In genomic region chr10:115892973-115893372, GRCm38 (mm10) we compare ENCODE assay signal across 19 mouse cellular contexts.
DNase-seq lines count a peak whose midpoint lies in the region; ATAC-seq and TF ChIP-seq lines count a peak whose summit lies in the region.
"Had no signal": no experiment of that assay in that cellular context is flagged by ENCODE, and none has a peak within 500 bp of the region (broad histone marks: within the 10 kb centered on the region; RNA-seq: fewer than 3 reads in every experiment).

No protein-coding gene starts in this region.

- H3K27ac ChIP-seq in heart, embryonic 11.5 days (ENCODE audit: low read depth, low read length), result no peak overlapping the region
- no peak overlapping the region for H3K27ac ChIP-seq in midbrain, embryonic 14.5 days (replicated peaks; ENCODE audit: low read depth, low read length)
- no peak overlapping the region for H3K27ac ChIP-seq in midbrain, embryonic 10.5 days (replicated peaks)
- no peak overlapping the region for H3K27ac ChIP-seq in embryonic facial prominence, embryonic 14.5 days (replicated peaks; ENCODE audit: low read depth, low read length)
- H3K27ac ChIP-seq: embryonic facial prominence, embryonic 15.5 days; heart, adult 2 months; limb, embryonic 15.5 days; macrophage had no signal

- WGBS in heart, embryonic 11.5 days (ENCODE audit: insufficient replicate concordance), result 57% methylated on average over 6 of the region's 6 CpGs
- WGBS in midbrain, embryonic 14.5 days, result 75% methylated on average over 6 of the region's 6 CpGs
- WGBS in midbrain, embryonic 10.5 days, result 83% methylated on average over 6 of the region's 6 CpGs
- 35% methylated on average over 6 of the region's 6 CpGs for WGBS in embryonic facial prominence, embryonic 14.5 days

- no peak for ATAC-seq in heart, embryonic 11.5 days (replicated peaks; ENCODE audit: insufficient number of reproducible peaks, low FRiP score, low TSS enrichment)
- no peak for ATAC-seq in midbrain, embryonic 14.5 days (ENCODE audit: low FRiP score, low TSS enrichment)
- peak; percentile 44 for ATAC-seq in embryonic facial prominence, embryonic 14.5 days (ENCODE audit: low read depth)
- ATAC-seq: activated CD4-positive, CD25-positive, alpha-beta regulatory T cell, adult 4 months had no signal

- H3K9ac ChIP-seq in heart, embryonic 11.5 days (ENCODE audit: low read depth, low read length), result no peak overlapping the region
- H3K9ac ChIP-seq in midbrain, embryonic 14.5 days (replicated peaks; ENCODE audit: low read length), result no peak overlapping the region
- no peak overlapping the region for H3K9ac ChIP-seq in embryonic facial prominence, embryonic 14.5 days (ENCODE audit: low read depth, low read length)
- H3K9ac ChIP-seq: embryonic facial prominence, embryonic 15.5 days; limb, embryonic 15.5 days had no signal

- H3K4me1 ChIP-seq in heart, embryonic 11.5 days (ENCODE audit: control insufficient read depth, insufficient read depth, low read length), result no peaks in the 10 kb centered on the region
- H3K4me1 ChIP-seq in midbrain, embryonic 14.5 days (ENCODE audit: control insufficient read depth, insufficient read depth, low read length), result no peaks in the 10 kb centered on the region
- H3K4me1 ChIP-seq in midbrain, embryonic 10.5 days, result no peaks in the 10 kb centered on the region
- peaks cover 4% of the 10 kb centered on the region; the same call in 1 of the 2 replicates for H3K4me1 ChIP-seq in embryonic facial prominence, embryonic 14.5 days (ENCODE audit: control insufficient read depth, insufficient read depth, low read length)

- TF ChIP-seq POLR2A in myocyte (IDR thresholded peaks at IDR 0.05; ENCODE audit: insufficient read length, low read depth), result no peak

- DNase-seq in heart, adult 11 months, result peak; percentile 90
- peak; percentile 11 for DNase-seq in midbrain, embryonic 14.5 days
- no peak for DNase-seq in midbrain, embryonic 10.5 days (ENCODE audit: low spot score)
- peak; percentile 62 for DNase-seq in embryonic facial prominence, embryonic 14.5 days (ENCODE audit: low spot score)
- no peak for DNase-seq in cerebellum, adult 18-20 months
- no peak for DNase-seq in lung, postnatal 25 days (ENCODE audit: low spot score)
- DNase-seq: cerebellum, adult 11-12 months; cerebellum, postnatal 36 days; heart, adult 2 months; kidney, adult 8-10 months; kidney, postnatal 25 days; lung, adult 18-20 months; thymus, postnatal 4 days had no signal

- H3K27me3 ChIP-seq in heart, embryonic 11.5 days (ENCODE audit: control insufficient read depth, insufficient read depth, low read length), result no peaks in the 10 kb centered on the region
- H3K27me3 ChIP-seq in midbrain, embryonic 14.5 days (ENCODE audit: control insufficient read depth, insufficient read depth, low read length), result no peaks in the 10 kb centered on the region
- H3K27me3 ChIP-seq in midbrain, embryonic 10.5 days (ENCODE audit: low read depth, poor library complexity, severe bottlenecking), result no peaks in the 10 kb centered on the region
- no peaks in the 10 kb centered on the region for H3K27me3 ChIP-seq in embryonic facial prominence, embryonic 14.5 days (replicated peaks; ENCODE audit: control insufficient read depth, insufficient read depth, low read length)
- H3K27me3 ChIP-seq in myocyte (ENCODE audit: control insufficient read depth, insufficient read depth, insufficient read length), result no peaks in the 10 kb centered on the region
- H3K27me3 ChIP-seq: embryonic facial prominence, embryonic 15.5 days; limb, embryonic 15.5 days had no signal

- H3K9me3 ChIP-seq in heart, embryonic 11.5 days (replicated peaks; ENCODE audit: control insufficient read depth, low read length), result no peaks in the 10 kb centered on the region
- H3K9me3 ChIP-seq in midbrain, embryonic 14.5 days (ENCODE audit: control insufficient read depth, low read length), result no peaks in the 10 kb centered on the region
- no peaks in the 10 kb centered on the region for H3K9me3 ChIP-seq in midbrain, embryonic 10.5 days (replicated peaks)
- no peaks in the 10 kb centered on the region for H3K9me3 ChIP-seq in embryonic facial prominence, embryonic 14.5 days (ENCODE audit: control insufficient read depth, low read length)
- H3K9me3 ChIP-seq: embryonic facial prominence, embryonic 15.5 days; limb, embryonic 15.5 days had no signal

- H3K36me3 ChIP-seq in heart, embryonic 11.5 days (ENCODE audit: control insufficient read depth, insufficient read depth, low read length), result no peaks in the 10 kb centered on the region
- H3K36me3 ChIP-seq in midbrain, embryonic 14.5 days (ENCODE audit: control insufficient read depth, insufficient read depth, low read length), result no peaks in the 10 kb centered on the region
- H3K36me3 ChIP-seq in midbrain, embryonic 10.5 days, result no peaks in the 10 kb centered on the region
- H3K36me3 ChIP-seq in embryonic facial prominence, embryonic 14.5 days (ENCODE audit: control insufficient read depth, insufficient read depth, low read length), result no peaks in the 10 kb centered on the region
- H3K36me3 ChIP-seq in myocyte (ENCODE audit: control insufficient read depth, insufficient read depth), result no peaks in the 10 kb centered on the region
- H3K36me3 ChIP-seq: embryonic facial prominence, embryonic 15.5 days; limb, embryonic 15.5 days had no signal

- H3K4me3 ChIP-seq in heart, embryonic 11.5 days (ENCODE audit: low read depth, low read length), result no peak overlapping the region
- H3K4me3 ChIP-seq in midbrain, embryonic 14.5 days (replicated peaks; ENCODE audit: low read depth, low read length), result no peak overlapping the region
- no peak overlapping the region for H3K4me3 ChIP-seq in midbrain, embryonic 10.5 days
- no peak overlapping the region for H3K4me3 ChIP-seq in embryonic facial prominence, embryonic 14.5 days (ENCODE audit: low read depth, low read length)
- no peak overlapping the region for H3K4me3 ChIP-seq in myocyte
- H3K4me3 ChIP-seq: embryonic facial prominence, embryonic 15.5 days; heart, adult 2 months; limb, embryonic 15.5 days had no signal

- H3K79me2 ChIP-seq in myocyte (ENCODE audit: control insufficient read depth, insufficient read depth), result no peaks in the 10 kb centered on the region

- no peak overlapping the region for H3K4me2 ChIP-seq in heart, embryonic 11.5 days
- no peak overlapping the region for H3K4me2 ChIP-seq in midbrain, embryonic 14.5 days (ENCODE audit: low read length)
- no peak overlapping the region for H3K4me2 ChIP-seq in embryonic facial prominence, embryonic 14.5 days (ENCODE audit: low read depth, low read length)
- H3K4me2 ChIP-seq in myocyte (ENCODE audit: low read depth), result peak overlapping the region; percentile 62
- H3K4me2 ChIP-seq: embryonic facial prominence, embryonic 15.5 days; limb, embryonic 15.5 days had no signal

- no peak overlapping the region for H3ac ChIP-seq in myocyte (ENCODE audit: control insufficient read depth, insufficient read length)

TF ChIP-seq in myocyte, 11 proteins besides CTCF, POLR2A, EP300 and RAD21:
- no peak for TF ChIP-seq MAX (IDR thresholded peaks at IDR 0.05; ENCODE audit: low read depth)
- no peak for TF ChIP-seq E2F4 (IDR thresholded peaks at IDR 0.05; ENCODE audit: insufficient read depth)
- TF ChIP-seq MYOD1 (IDR thresholded peaks at IDR 0.05; ENCODE audit: control insufficient read depth in 1 of 3, insufficient read length in 2 of 3, low read depth in 2 of 3), result no peak
- no peak for TF ChIP-seq TCF12 (IDR thresholded peaks at IDR 0.05; ENCODE audit: insufficient read depth, poor library complexity, severe bottlenecking)
- TF ChIP-seq POLR2AphosphoS2 (IDR thresholded peaks at IDR 0.05; ENCODE audit: insufficient read length, low read depth), result no peak
- TF ChIP-seq MYOG (IDR thresholded peaks at IDR 0.05; ENCODE audit: control insufficient read depth in 1 of 3, insufficient read depth in 1 of 3, insufficient read length in 2 of 3, low read depth in 2 of 3), result no peak

Comparison
In these comparisons a context has a peak if more than half of its experiments do, and no peak if none do; other contexts are left out.
1. DNase-seq: peak in heart, adult 11 months (single experiment), midbrain, embryonic 14.5 days (single experiment) and embryonic facial prominence, embryonic 14.5 days (single experiment); none in midbrain, embryonic 10.5 days (single experiment), cerebellum, adult 18-20 months (0 of 2) and lung, postnatal 25 days (single experiment).